Mouse (Mus musculus) bone marrow macrophage, adult 2 months (primary cell): ENCODE data around the gene Klf2.

Experiments used
- CTCF ChIP-seq: IDR thresholded peaks from 2 replicates; pipeline ENCODE4 v1.5.1; 2012; ENCODE audit warnings: low read depth, mild to moderate bottlenecking, low read length, moderate library complexity
- POLR2A ChIP-seq: IDR thresholded peaks from 2 replicates; pipeline ENCODE4 v1.6.1; 2012; ENCODE audit warnings: mild to moderate bottlenecking, low read depth, low read length, borderline replicate concordance

- no peak for TF ChIP-seq CTCF
- TF ChIP-seq POLR2A = no peak
Measured at GRCm38 (mm10) chr8:72291104-72291503, 27.7 kb upstream of the Klf2 start.
